Mouse (Mus musculus): Measurements from ENCODE around the gene Oser1. TPM values are rescaled to one million over a fixed set of nuclear protein-coding genes. Genes with fewer than 3 reads are reported as not detected.

The Oser1 gene
- polyA plus RNA-seq, 1 experiment: 39.4 TPM

- H3K27me3 ChIP-seq (ENCODE audit: control insufficient read depth, insufficient read depth, low read length): no peaks in the 10 kb centered on the region; the same call in 1 of the 2 replicates
- no peak overlapping the region for H3K4me3 ChIP-seq (replicated peaks; ENCODE audit: insufficient read depth, low read depth, low read length)
- DNase-seq: no peak
- WGBS: 68% methylated on average over 12 of the region's 12 CpGs
- no peak overlapping the region for H3K27ac ChIP-seq (ENCODE audit: insufficient read depth, low read length)
- H3K4me1 ChIP-seq (ENCODE audit: control insufficient read depth, insufficient read depth, low read length): no peaks in the 10 kb centered on the region
- TF ChIP-seq CTCF (IDR thresholded peaks at IDR 0.05; ENCODE audit: borderline replicate concordance, insufficient read depth, low read depth, low read length) (no peak), POLR2A (IDR thresholded peaks at IDR 0.05; ENCODE audit: borderline replicate concordance, insufficient read depth, low read length) (no peak)
Observed at GRCm38 (mm10) chr2:163362940-163363921, 61.3 kb downstream of the Oser1 start.

GRCm38 (mm10) chr2:163360858-163361623, 63.5 kb downstream of the Oser1 start:
- no peak for DNase-seq
- no peak overlapping the region for H3K27ac ChIP-seq (ENCODE audit: insufficient read depth, low read length)
- WGBS: 83% methylated on average over 16 of the region's 16 CpGs
- no peak overlapping the region for H3K4me3 ChIP-seq (replicated peaks; ENCODE audit: insufficient read depth, low read depth, low read length)
- H3K27me3 ChIP-seq (ENCODE audit: control insufficient read depth, insufficient read depth, low read length): no peaks in the 10 kb centered on the region; the same call in 1 of the 2 replicates
- TF ChIP-seq POLR2A (IDR thresholded peaks at IDR 0.05; ENCODE audit: borderline replicate concordance, insufficient read depth, low read length) (no peak), CTCF (IDR thresholded peaks at IDR 0.05; ENCODE audit: borderline replicate concordance, insufficient read depth, low read depth, low read length) (no peak)
- no peaks in the 10 kb centered on the region for H3K4me1 ChIP-seq (ENCODE audit: control insufficient read depth, insufficient read depth, low read length)

DNA sequence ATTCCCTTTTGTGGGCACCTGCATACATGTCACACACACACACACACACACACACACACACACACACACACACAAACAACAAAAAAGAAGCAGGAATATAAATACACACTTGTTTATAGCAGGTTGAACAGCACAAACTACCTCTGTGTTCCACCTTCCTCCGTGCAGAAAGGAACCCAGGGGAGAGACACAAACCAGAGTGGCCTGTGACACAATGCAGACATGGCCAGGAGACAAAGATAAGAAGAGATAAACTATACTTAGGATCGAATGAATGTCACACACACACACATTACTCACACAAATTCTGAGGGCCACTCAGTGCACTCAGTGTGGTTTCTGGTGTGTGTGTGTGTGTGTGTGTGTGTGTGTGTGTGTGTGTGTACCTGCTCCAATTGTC, 65.2 kb downstream of the Oser1 start:
- no peaks in the 10 kb centered on the region for H3K4me1 ChIP-seq (ENCODE audit: control insufficient read depth, insufficient read depth, low read length)
- no peak overlapping the region for H3K27ac ChIP-seq (ENCODE audit: insufficient read depth, low read length)
- no peaks in the 10 kb centered on the region; the same call in 1 of the 2 replicates for H3K27me3 ChIP-seq (ENCODE audit: control insufficient read depth, insufficient read depth, low read length)
- no peak overlapping the region for H3K4me3 ChIP-seq (replicated peaks; ENCODE audit: insufficient read depth, low read depth, low read length)
- 84% methylated on average over 2 of the region's 2 CpGs for WGBS
- no peak for DNase-seq
- TF ChIP-seq CTCF (IDR thresholded peaks at IDR 0.05; ENCODE audit: borderline replicate concordance, insufficient read depth, low read depth, low read length): no peak
- TF ChIP-seq POLR2A (IDR thresholded peaks at IDR 0.05; ENCODE audit: borderline replicate concordance, insufficient read depth, low read length): no peak

DNA sequence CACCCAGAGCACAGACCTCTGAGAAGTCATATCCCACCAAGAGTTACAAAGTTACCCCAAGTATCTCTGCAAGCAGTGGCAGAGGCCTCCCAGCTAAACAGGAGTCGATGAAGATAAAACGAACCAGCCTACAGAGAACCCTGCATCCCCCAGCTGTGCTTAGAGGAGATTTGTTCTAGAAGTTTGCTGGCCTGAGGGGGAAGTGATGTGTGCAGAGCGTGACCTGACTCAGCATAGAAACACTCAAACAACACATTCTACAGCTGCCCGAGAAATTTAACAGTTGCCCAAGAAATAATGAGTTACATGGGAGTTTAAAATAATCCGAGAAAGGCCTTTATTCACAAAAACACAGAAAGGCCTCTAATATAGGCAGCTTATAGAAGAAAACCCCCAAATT, 65.8 kb downstream of the Oser1 start:
- 84% methylated on average over 5 of the region's 5 CpGs for WGBS
- Histone ChIP-seq H3K27me3 (ENCODE audit: control insufficient read depth, insufficient read depth, low read length) (no peaks in the 10 kb centered on the region; the same call in 1 of the 2 replicates), H3K27ac (ENCODE audit: insufficient read depth, low read length) (no peak overlapping the region), H3K4me1 (ENCODE audit: control insufficient read depth, insufficient read depth, low read length) (no peaks in the 10 kb centered on the region), H3K4me3 (replicated peaks; ENCODE audit: insufficient read depth, low read depth, low read length) (no peak overlapping the region)
- TF ChIP-seq POLR2A (IDR thresholded peaks at IDR 0.05; ENCODE audit: borderline replicate concordance, insufficient read depth, low read length): no peak
- no peak for TF ChIP-seq CTCF (IDR thresholded peaks at IDR 0.05; ENCODE audit: borderline replicate concordance, insufficient read depth, low read depth, low read length)
- DNase-seq: no peak

- TF ChIP-seq POLR2A (IDR thresholded peaks at IDR 0.05; ENCODE audit: borderline replicate concordance, insufficient read depth, low read length): no peak
- TF ChIP-seq CTCF (IDR thresholded peaks at IDR 0.05; ENCODE audit: borderline replicate concordance, insufficient read depth, low read depth, low read length): no peak
- DNase-seq: no peak
- no peaks in the 10 kb centered on the region; the same call in 1 of the 2 replicates for H3K27me3 ChIP-seq (ENCODE audit: control insufficient read depth, insufficient read depth, low read length)
- no peak overlapping the region for H3K27ac ChIP-seq (ENCODE audit: insufficient read depth, low read length)
- WGBS: 84% methylated on average over 12 of the region's 12 CpGs
- H3K4me3 ChIP-seq (replicated peaks; ENCODE audit: insufficient read depth, low read depth, low read length): no peak overlapping the region
- H3K4me1 ChIP-seq (ENCODE audit: control insufficient read depth, insufficient read depth, low read length): no peaks in the 10 kb centered on the region
Observed at GRCm38 (mm10) chr2:163356113-163356840, 68.2 kb downstream of the Oser1 start.

Other genes with a start within 250 kb of the Oser1 start
- gene Tox2, start 221.6 kb downstream of the Oser1 start, polyA plus RNA-seq (2012; rRNA removed): 23.6 and 27.3 TPM in 2 replicates
- gene Jph2, start 26.7 kb downstream of the Oser1 start, polyA plus RNA-seq (2012; rRNA removed): 0.48 and 0.52 TPM in 2 replicates
- 126 and 128 TPM in 2 replicates for gene Gdap1l1, start 13.8 kb upstream of the Oser1 start, polyA plus RNA-seq (2012; rRNA removed)
- gene Fitm2, start 47.9 kb upstream of the Oser1 start, polyA plus RNA-seq (2012; rRNA removed): 20.2 and 21.5 TPM in 2 replicates
- not detected in 2 replicates for gene R3hdml, start 67.6 kb upstream of the Oser1 start, polyA plus RNA-seq (2012; rRNA removed)
- 0.02 and 0.03 TPM in 2 replicates for gene Hnf4a, start 82.1 kb upstream of the Oser1 start, polyA plus RNA-seq (2012; rRNA removed)
- gene Ttpal, start 177.6 kb upstream of the Oser1 start, polyA plus RNA-seq (2012; rRNA removed): 23.7 and 28.0 TPM in 2 replicates
- gene Serinc3, start 220.4 kb upstream of the Oser1 start, polyA plus RNA-seq (2012; rRNA removed): 162 and 179 TPM in 2 replicates
- gene Pkig, start 233.7 kb upstream of the Oser1 start, polyA plus RNA-seq (2012; rRNA removed): 49.6 and 57.4 TPM in 2 replicates